Mouse (Mus musculus): Measurements from ENCODE around the gene 1810037I17Rik. TPM values are rescaled to one million over a fixed set of nuclear protein-coding genes. Genes with fewer than 3 reads are reported as not detected.
"Not testable (repeated sequence)": the region's sequence is repeated elsewhere in the genome, so short reads cannot be mapped to it uniquely, and the experiment has no call there.

Gene 1810037I17Rik
- polyA plus RNA-seq, 1 experiment from 2014 or later: 190 TPM

DNA sequence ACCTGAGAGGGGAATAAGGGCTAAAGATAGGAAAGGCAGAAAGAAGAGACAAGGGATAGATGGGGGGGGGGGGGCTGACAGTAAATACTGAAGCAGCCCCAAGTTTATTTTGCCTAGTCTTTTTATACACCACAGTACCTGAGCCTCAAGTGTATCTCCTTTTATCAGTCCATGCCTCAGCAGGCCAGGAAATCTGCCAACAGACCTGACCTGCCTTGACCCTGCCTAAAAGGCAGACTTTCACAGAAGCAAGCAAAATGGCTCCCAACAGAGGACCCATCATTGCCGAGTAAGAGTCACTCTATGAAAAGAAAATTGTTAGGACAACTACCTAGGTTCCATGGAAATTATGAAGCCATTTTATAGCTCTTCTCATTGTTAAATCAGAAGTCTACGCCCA lies 16.2 kb upstream of the 1810037I17Rik start:
- no peak overlapping the region for H3K27ac ChIP-seq
- 90% methylated on average over 2 of the region's 2 CpGs for WGBS
- H3K4me1 ChIP-seq: no peaks in the 10 kb centered on the region
- H3K36me3 ChIP-seq: no peaks in the 10 kb centered on the region
- H3K9ac ChIP-seq: no peak overlapping the region
- no peaks in the 10 kb centered on the region for H3K27me3 ChIP-seq (replicated peaks)
- H3K4me3 ChIP-seq (replicated peaks): no peak overlapping the region
- H3K9me3 ChIP-seq: no peaks in the 10 kb centered on the region
- no peak overlapping the region for H3K4me2 ChIP-seq
- ATAC-seq (ENCODE audit: insufficient read depth, low FRiP score, low read depth): no peak

DNA sequence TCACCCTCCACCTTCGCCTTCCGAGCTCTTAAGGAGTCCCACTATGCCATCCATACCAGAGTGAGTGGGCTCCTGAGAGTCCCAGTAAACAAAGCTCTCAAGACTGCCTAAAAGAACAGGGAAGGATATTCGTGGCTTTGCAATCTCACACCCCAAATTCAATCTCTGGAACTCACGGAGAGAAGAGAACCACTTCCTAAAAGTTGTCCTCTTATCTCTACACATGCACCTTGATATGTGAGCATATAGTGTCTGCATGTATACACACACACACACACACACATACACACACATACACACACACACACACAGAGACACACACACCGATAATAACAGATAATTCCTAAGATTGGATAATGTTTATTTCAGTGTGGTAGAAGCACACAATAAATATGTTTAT lies 8.5 kb upstream of the 1810037I17Rik start:
- no peak for ATAC-seq (ENCODE audit: insufficient read depth, low FRiP score, low read depth)
- 81% methylated on average over 5 of the region's 5 CpGs for WGBS
- no peak overlapping the region for H3K4me2 ChIP-seq
- no peak overlapping the region for H3K27ac ChIP-seq
- H3K9ac ChIP-seq: no peak overlapping the region
- no peaks in the 10 kb centered on the region for H3K27me3 ChIP-seq (replicated peaks)
- H3K4me1 ChIP-seq: no peaks in the 10 kb centered on the region
- no peak overlapping the region for H3K4me3 ChIP-seq (replicated peaks)
- H3K36me3 ChIP-seq: no peaks in the 10 kb centered on the region
- H3K9me3 ChIP-seq: no peaks in the 10 kb centered on the region

DNA sequence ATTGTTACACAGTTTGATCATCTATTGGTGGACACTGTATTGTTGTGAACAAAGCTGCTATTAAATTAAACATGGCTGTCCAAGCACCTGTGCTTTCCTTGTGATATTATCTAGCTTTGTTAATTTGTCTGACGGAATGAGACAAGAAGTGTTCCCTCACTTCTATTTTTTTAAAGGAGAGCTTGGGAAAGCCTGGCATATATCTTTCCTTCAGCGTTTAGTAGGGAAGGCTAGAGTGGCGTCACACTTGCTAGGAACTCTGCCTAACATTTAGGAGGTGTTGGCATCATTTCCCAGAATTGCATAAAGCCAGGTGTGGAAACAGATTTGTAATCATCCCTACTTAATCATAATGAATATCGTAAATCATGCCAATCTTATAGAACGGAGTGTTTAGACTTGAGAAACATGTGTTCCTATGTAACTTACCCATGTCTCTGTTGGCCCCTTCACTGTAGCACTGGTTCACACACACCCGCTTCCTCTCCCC lies 7.8 kb upstream of the 1810037I17Rik start:
- 79% methylated on average over 6 of the region's 6 CpGs for WGBS
- Histone ChIP-seq H3K4me2 (no peak overlapping the region), H3K36me3 (no peaks in the 10 kb centered on the region), H3K27me3 (replicated peaks) (no peaks in the 10 kb centered on the region), H3K4me3 (replicated peaks) (no peak overlapping the region), H3K27ac (no peak overlapping the region), H3K9ac (no peak overlapping the region), H3K9me3 (no peaks in the 10 kb centered on the region), H3K4me1 (no peaks in the 10 kb centered on the region)
- ATAC-seq (ENCODE audit: insufficient read depth, low FRiP score, low read depth): no peak

DNA sequence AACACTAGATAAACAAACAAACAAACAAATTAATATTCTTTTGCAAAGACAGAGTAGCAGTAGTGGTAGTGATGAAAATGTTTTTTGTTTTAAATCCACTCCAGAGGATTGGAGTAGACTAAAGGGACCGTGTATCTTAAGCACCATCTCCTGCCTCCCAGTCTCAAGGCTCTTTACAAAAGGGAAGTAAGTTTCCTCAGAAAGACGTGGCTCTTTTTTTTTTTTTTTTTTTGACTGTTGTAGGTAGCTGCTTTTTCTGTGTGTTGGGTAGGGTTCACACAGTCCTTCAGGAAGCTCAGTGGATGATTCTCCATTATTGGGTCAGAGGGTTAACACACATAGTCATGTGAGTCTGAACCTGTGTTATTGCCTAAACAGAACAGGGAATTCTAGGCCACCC lies 5.3 kb upstream of the 1810037I17Rik start:
- no peak for ATAC-seq (ENCODE audit: insufficient read depth, low FRiP score, low read depth)
- Histone ChIP-seq H3K27ac (no peak overlapping the region), H3K4me2 (no peak overlapping the region), H3K9me3 (no peaks in the 10 kb centered on the region), H3K9ac (no peak overlapping the region), H3K27me3 (replicated peaks) (no peaks in the 10 kb centered on the region), H3K4me1 (no peaks in the 10 kb centered on the region), H3K36me3 (no peaks in the 10 kb centered on the region), H3K4me3 (replicated peaks) (no peak overlapping the region)
- 48% methylated on average over 2 of the region's 2 CpGs for WGBS

DNA sequence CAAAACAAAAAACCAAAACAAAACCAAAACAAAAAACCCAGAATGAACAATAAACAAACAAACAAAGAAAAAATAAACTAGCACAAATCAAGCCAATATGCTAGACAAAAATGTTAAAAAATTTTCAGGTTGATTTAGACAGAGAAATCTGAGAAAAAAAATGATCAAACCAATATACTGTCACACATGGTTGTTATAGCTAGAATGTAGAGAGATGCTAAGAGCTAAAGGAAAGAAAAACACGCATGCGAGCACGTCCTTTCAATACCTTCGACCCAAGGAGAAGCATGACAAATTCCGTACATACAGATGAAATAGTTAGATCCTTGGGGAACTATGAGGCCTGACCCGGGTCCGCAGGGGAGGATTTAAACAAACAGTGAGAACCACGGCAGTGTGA lies 4.7 kb upstream of the 1810037I17Rik start, which contains the start of gene Gm10959:
Gene Gm10959 (minus strand): TSS at position 101 of the 400 bp plus-strand sequence.
- Histone ChIP-seq H3K27ac (peak within 1 kb of the TSS; percentile 57; the same call in 1 of the 2 replicates), H3K9me3 (no peaks in the 10 kb centered on the region), H3K4me3 (replicated peaks) (no peak within 1 kb of the TSS), H3K4me2 (no peak within 1 kb of the TSS), H3K9ac (no peak within 1 kb of the TSS), H3K36me3 (no peaks in the 10 kb centered on the region), H3K27me3 (replicated peaks) (no peaks in the 10 kb centered on the region), H3K4me1 (no peaks in the 10 kb centered on the region)
- ATAC-seq (ENCODE audit: insufficient read depth, low FRiP score, low read depth): no peak
- 81% methylated on average over 8 of the region's 8 CpGs for WGBS

DNA sequence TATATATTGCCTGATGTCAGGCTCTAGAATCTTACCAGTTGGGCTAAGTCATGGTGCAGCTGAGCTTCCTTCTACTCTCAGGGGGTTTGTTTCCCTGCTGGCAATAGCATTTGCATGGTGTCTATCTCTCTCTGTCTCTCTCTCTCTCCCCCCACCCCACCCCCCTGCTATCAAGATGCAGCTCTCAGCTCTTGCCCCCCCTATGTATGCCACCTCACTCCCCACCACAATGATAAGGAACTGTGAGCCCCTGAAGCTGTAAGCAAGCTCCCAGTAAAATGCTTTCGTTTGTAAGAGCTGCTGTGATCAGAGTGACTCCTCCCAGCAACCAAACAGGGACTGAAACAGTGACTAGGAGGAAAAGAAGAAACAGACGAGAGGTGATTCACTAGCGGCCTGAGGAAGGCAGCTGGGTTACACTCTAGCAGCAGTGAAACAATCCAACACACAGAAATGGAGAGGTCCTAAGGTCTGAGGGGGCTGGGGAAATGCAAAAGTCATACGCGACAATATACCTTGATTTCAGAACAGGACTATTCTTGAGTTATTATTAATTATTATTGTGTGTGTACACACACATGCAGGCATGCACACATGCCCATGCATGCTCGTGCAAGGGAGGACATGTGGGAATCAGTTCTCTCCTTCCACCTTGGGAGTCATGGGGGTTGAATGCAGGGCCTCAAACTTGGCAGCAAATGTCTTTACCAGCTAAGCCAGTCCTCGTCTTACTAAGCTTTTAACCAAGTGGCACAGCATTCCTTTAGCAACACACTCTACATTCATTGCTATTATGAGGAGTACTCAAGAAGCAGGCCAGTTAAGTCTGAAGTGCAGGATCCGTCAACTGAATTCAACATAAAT lies 3.2 kb upstream of the 1810037I17Rik start:
- no peaks in the 10 kb centered on the region for H3K9me3 ChIP-seq
- H3K4me2 ChIP-seq: no peak overlapping the region
- WGBS: 61% methylated on average over 8 of the region's 8 CpGs
- no peak overlapping the region for H3K4me3 ChIP-seq (replicated peaks)
- H3K36me3 ChIP-seq: no peaks in the 10 kb centered on the region
- H3K27me3 ChIP-seq (replicated peaks): no peaks in the 10 kb centered on the region
- no peak for ATAC-seq (ENCODE audit: insufficient read depth, low FRiP score, low read depth)
- peak overlapping the region; percentile 57; the same call in 1 of the 2 replicates for H3K27ac ChIP-seq
- H3K4me1 ChIP-seq: no peaks in the 10 kb centered on the region
- H3K9ac ChIP-seq: no peak overlapping the region

DNA sequence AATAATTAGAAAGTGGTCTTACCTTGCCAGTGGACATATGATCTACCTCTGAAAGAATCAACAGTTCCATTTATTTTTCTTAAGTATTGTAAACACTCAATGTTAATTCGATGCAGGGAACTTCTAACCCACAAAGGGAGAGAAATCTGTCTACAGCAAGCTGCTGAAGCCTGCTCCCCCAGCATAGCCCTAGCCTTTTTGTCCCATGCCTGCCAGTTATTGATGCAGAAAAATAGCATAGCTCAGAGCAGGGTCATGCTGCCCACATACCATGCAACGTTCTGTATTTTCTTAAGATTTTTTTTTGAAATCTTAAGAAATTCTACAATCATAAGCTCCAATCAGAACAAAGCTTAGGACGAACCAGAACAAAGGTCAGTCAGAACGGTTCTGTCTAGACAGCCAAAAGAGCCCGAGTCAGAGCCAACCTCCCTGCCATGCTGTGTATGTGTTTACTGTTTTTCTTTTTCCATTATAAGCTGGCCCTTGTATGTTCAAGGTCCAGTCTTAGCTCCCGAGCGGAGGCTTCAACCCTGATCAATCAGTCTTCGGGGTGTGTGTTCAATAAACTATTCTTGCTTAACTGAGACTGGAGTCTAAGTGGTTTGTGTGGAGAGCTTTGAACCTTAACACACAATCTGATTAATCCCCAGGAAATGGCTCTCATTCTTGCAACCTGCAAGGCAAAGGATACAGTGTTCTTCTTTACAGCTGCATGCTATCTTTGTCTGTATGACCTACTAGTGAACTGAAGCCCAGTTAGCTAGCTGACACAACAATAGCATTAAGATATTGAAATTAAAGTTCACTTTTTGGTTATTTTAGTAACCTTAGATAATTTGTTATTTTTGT lies 2.1 kb upstream of the 1810037I17Rik start:
- Histone ChIP-seq H3K9ac (no peak overlapping the region), H3K4me3 (replicated peaks) (no peak overlapping the region), H3K36me3 (no peaks in the 10 kb centered on the region), H3K27ac (peak overlapping the region; percentile 57; the same call in 1 of the 2 replicates), H3K4me2 (no peak overlapping the region), H3K9me3 (no peaks in the 10 kb centered on the region), H3K4me1 (peaks cover 4% of the 10 kb centered on the region; the same call in 1 of the 2 replicates), H3K27me3 (replicated peaks) (no peaks in the 10 kb centered on the region)
- WGBS: 65% methylated on average over 8 of the region's 8 CpGs
- no peak for ATAC-seq (ENCODE audit: insufficient read depth, low FRiP score, low read depth)

DNA sequence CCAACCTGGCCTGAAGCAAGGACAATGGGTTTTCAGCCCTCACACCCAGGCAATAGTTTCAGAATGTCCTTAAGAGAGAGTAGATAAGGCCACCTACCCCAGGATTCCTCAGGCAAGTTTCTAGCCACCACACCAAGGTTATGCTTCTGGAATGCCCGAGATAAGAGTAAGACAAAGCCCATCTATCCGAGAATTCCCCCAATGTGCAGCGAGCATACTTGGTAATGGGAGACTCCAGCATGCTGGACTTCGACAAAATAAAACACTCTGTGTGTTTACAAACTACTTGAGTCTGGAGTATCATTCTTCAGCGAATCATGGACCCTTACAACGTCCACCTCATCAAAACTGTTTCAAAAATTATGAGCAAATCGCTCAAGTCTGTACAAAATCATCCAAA lies 856 bp upstream of the 1810037I17Rik start:
- H3K27me3 ChIP-seq (replicated peaks): no peaks in the 10 kb centered on the region
- peak overlapping the region; percentile 58; the same call in 1 of the 2 replicates for H3K4me2 ChIP-seq
- H3K9ac ChIP-seq: no peak overlapping the region
- H3K4me3 ChIP-seq (replicated peaks): peak overlapping the region; percentile 63; the same call in 1 of the 2 replicates
- no peaks in the 10 kb centered on the region for H3K9me3 ChIP-seq
- no peaks in the 10 kb centered on the region for H3K36me3 ChIP-seq
- 53% methylated on average over 7 of the region's 7 CpGs for WGBS
- H3K27ac ChIP-seq: peak overlapping the region; percentile 87
- peaks cover 4% of the 10 kb centered on the region; the same call in 1 of the 2 replicates for H3K4me1 ChIP-seq
- ATAC-seq (ENCODE audit: insufficient read depth, low FRiP score, low read depth): no peak

DNA sequence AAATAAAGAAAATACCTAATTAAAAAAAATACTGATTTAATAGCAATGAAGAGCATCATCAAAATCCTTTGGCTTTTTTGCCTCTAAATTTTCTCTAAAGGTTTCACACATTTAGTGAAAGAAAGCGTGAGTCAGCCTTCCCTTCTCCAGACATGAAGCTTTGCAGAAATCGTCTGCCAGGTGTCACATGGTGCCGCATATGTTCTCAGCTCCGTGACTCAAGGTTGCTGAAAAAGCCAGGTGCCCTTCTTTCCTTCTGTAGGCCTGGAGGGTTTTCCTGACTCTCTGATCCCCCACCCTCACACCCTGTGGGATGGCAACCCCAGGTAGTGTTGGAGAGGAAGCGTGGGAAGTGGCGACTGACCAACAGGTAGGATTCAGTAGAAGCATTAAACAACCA lies 5.7 kb downstream of the 1810037I17Rik start:
- ATAC-seq (ENCODE audit: insufficient read depth, low FRiP score, low read depth): no peak
- peaks cover 5% of the 10 kb centered on the region; the same call in 1 of the 2 replicates for H3K36me3 ChIP-seq
- H3K4me3 ChIP-seq (replicated peaks): no peak overlapping the region
- no peak overlapping the region for H3K9ac ChIP-seq
- H3K9me3 ChIP-seq: no peaks in the 10 kb centered on the region
- peaks cover 4% of the 10 kb centered on the region; the same call in 1 of the 2 replicates for H3K4me1 ChIP-seq
- no peak overlapping the region for H3K27ac ChIP-seq
- WGBS: 88% methylated on average over 6 of the region's 6 CpGs
- H3K4me2 ChIP-seq: no peak overlapping the region
- no peaks in the 10 kb centered on the region for H3K27me3 ChIP-seq (replicated peaks)

DNA sequence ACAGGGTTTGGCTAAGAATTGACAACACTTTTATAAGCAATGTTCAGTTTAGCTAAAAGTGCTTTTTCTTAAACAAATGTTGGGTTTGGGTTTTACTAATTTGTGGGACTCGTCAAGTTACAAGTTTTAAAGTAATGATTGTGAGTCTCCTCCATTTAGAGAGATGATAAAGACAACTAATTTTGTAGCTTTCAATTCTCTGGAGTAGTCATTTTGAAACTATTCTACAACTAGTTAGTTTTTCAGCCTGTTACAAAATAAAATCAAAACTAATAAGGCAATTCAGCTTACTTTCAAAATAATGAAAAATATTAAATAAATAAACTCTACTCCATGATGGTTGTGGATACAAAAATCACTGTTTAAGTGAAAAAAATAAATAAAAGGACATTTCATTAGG lies 8.5 kb downstream of the 1810037I17Rik start:
- Histone ChIP-seq H3K27me3 (replicated peaks) (no peaks in the 10 kb centered on the region), H3K27ac (no peak overlapping the region), H3K9me3 (no peaks in the 10 kb centered on the region), H3K4me2 (no peak overlapping the region), H3K4me3 (replicated peaks) (no peak overlapping the region), H3K4me1 (no peaks in the 10 kb centered on the region), H3K36me3 (peaks cover 5% of the 10 kb centered on the region; the same call in 1 of the 2 replicates), H3K9ac (no peak overlapping the region)
- no peak for ATAC-seq (ENCODE audit: insufficient read depth, low FRiP score, low read depth)
- 97% methylated on average over 1 of the region's 1 CpGs for WGBS

DNA sequence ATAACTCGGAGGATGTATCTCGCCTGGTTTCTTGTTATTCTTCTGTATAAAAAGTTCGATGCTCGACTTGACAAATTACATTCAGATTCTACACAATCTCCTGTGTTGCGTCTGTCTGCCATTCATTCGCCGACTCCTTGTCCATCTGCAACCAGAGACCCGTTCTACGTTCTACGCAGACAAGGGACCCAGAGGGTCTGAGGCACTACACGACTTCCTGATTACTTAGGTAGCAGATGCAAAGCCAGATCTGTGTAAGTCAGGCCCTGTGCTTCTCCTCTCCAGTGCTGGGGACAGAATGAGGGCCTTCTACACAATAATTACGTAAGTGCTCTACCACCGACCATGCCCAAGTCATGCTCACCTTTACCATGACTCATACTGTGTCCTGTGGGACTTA lies 13.2 kb downstream of the 1810037I17Rik start:
- H3K9me3 ChIP-seq: not testable (repeated sequence)

DNA sequence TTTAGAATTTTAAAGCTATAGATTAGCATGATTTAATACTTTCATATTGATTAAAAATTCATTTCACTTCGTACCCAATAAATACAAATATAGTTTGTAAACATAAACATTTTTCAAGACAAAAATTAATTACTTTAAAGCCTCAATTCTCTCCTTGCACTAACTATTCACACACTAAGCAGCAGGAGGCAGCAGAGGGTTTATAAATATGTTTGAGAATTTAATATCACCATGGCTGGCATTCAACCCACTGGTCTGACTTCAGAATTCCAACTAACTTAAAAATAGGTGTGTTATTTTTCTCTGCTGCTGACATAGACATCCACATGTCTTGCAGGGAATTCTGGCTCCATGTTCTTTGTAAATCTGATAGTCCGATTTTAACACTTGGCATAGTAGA lies 15.2 kb downstream of the 1810037I17Rik start:
- H3K4me3 ChIP-seq (replicated peaks): no peak overlapping the region
- no peak overlapping the region for H3K4me2 ChIP-seq
- H3K27me3 ChIP-seq (replicated peaks): no peaks in the 10 kb centered on the region
- no peak overlapping the region for H3K27ac ChIP-seq
- H3K9ac ChIP-seq: no peak overlapping the region
- no peaks in the 10 kb centered on the region for H3K9me3 ChIP-seq
- H3K4me1 ChIP-seq: no peaks in the 10 kb centered on the region
- ATAC-seq (ENCODE audit: insufficient read depth, low FRiP score, low read depth): no peak
- WGBS: 78% methylated on average over 2 of the region's 2 CpGs
- H3K36me3 ChIP-seq: no peaks in the 10 kb centered on the region

More for the DNA sequence above, 13.2 kb downstream of the 1810037I17Rik start:
- H3K36me3 ChIP-seq; ATAC-seq (ENCODE audit: insufficient read depth, low FRiP score, low read depth); H3K4me1 ChIP-seq; H3K4me3 ChIP-seq (replicated peaks); H3K27me3 ChIP-seq (replicated peaks); H3K27ac ChIP-seq; H3K9ac ChIP-seq; H3K4me2 ChIP-seq: not testable (repeated sequence)
- 80% methylated on average over 13 of the region's 13 CpGs for WGBS
